Mouse (Mus musculus): ENCODE data around the gene Frmd5.

Frmd5 gene

GRCm38 (mm10) chr2:121761281-121761795 is 45.5 kb downstream of the Frmd5 start:
- no peak for DNase-seq (ENCODE audit: low spot score)

- DNase-seq (ENCODE audit: low spot score): no peak
These were observed 46.2 kb downstream of the Frmd5 start for GRCm38 (mm10) chr2:121760646-121761045.

- no peak for DNase-seq (ENCODE audit: low spot score)
These were observed 48.6 kb downstream of the Frmd5 start for GRCm38 (mm10) chr2:121758258-121758657.

GRCm38 (mm10) chr2:121756336-121756735 is 50.6 kb downstream of the Frmd5 start:
- no peak for DNase-seq (ENCODE audit: low spot score)

DNA sequence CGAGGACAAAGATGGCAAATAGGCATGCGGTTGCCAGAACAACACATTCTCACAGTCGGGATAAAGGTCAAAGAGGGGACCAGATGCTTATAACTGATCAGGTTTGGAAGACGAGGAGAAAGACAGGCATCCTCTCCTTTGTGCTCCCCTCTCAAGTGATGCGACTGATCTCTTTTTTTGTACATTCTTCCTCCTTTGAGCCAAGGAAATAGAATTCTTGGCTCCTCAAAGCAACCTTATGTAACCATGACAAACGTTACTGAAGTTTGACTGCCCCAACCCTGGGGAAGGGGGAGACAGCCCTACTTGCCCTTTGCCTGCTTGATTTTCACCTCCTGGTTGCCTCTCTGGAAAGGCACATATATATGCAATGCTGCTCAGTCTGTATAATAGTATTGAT is 51.8 kb downstream of the Frmd5 start:
- no peak for DNase-seq (ENCODE audit: low spot score)

GRCm38 (mm10) chr2:121750121-121750520 is 56.8 kb downstream of the Frmd5 start:
- DNase-seq (ENCODE audit: low spot score): no peak

- no peak for DNase-seq (ENCODE audit: low spot score)
These were observed 65.7 kb downstream of the Frmd5 start for GRCm38 (mm10) chr2:121741151-121741550.

DNA sequence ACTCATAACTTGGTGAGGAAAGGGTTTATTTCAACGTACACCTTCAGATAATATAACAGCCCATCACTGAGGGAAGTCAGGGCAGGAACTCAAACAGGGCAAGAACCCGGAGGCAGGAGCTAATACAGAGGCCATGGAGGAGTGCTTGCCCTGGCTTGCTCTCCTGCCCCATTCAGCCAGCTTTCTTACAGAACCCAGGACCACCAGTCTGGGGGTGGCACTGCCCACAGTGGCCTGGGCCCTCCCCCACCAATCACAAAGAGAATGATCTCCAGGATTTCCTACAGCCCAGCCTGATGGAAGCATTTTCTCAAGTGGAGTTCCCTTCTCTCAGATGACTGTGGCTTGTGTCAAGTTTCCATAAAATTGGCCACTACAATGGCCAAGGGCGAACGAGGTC is 67.5 kb downstream of the Frmd5 start:
- no peak for DNase-seq (ENCODE audit: low spot score)

- DNase-seq (ENCODE audit: low spot score): no peak
These were observed 73.5 kb downstream of the Frmd5 start for GRCm38 (mm10) chr2:121733426-121733825.

DNA sequence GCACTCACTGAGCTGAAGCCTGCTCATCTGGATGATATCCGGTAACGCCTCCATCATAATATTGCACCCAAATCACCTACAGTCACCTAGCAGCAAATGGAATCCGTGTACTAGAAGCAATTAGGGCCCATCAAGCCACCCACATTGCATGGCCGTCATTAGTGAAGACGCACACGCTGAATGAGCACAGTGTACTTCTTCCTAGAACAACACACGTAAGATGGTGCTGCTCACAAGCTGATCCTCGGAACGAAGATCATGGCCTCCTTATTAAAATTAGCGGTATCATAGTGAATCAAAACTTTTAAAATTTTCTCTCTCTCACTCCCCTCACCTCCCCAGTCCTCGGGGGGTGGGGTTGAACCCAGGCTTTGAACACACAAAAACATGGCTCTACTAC is 76.4 kb downstream of the Frmd5 start:
- DNase-seq (ENCODE audit: low spot score): no peak

- no peak for DNase-seq (ENCODE audit: low spot score)
These were observed 77.8 kb downstream of the Frmd5 start for GRCm38 (mm10) chr2:121728907-121729575.

- no peak for DNase-seq (ENCODE audit: low spot score)
These were observed 82.0 kb downstream of the Frmd5 start for GRCm38 (mm10) chr2:121724866-121725265.

- no peak for DNase-seq (ENCODE audit: low spot score)
These were observed 83.1 kb downstream of the Frmd5 start for GRCm38 (mm10) chr2:121723796-121724195.

DNA sequence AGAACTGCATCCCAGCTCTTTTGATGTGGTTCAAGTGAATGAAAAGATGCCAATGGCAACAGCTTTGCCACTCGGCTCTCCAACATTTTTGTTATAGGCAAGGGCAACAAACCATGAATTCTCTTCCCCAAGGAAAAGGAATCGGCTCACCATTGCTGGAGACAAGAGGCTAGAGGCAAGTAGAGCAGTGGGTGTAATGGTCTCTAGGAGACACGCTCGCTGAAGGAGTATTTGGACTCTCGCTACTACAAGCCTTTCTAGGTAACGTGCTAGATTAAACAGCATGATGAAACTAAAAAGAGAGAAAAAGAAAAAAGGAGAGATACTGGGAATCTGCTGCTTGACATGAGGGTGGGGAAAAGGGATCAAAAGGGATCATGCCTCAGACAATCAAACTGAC is 87.9 kb downstream of the Frmd5 start:
- DNase-seq (ENCODE audit: low spot score): no peak

DNA sequence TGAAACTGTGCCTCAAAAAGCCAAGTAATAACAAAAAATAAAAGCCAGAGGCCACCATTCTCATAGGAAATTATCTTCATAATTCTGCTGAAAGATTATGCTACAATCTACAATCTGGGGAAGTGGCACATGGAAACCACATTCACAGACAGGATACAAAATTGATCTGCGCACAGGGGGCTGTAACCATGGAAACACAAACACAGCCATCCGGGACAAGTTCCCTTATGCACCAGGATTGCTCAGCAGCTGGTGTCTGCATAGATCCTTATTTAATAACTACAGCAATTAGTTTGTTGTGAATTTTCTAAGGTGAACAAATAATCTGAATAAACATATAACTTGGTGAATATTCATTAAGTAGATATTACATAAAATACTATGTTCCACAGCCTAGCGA is 89.8 kb downstream of the Frmd5 start:
- no peak for DNase-seq (ENCODE audit: low spot score)

GRCm38 (mm10) chr2:121713567-121713966 is 93.3 kb downstream of the Frmd5 start:
- no peak for DNase-seq (ENCODE audit: low spot score)

DNA sequence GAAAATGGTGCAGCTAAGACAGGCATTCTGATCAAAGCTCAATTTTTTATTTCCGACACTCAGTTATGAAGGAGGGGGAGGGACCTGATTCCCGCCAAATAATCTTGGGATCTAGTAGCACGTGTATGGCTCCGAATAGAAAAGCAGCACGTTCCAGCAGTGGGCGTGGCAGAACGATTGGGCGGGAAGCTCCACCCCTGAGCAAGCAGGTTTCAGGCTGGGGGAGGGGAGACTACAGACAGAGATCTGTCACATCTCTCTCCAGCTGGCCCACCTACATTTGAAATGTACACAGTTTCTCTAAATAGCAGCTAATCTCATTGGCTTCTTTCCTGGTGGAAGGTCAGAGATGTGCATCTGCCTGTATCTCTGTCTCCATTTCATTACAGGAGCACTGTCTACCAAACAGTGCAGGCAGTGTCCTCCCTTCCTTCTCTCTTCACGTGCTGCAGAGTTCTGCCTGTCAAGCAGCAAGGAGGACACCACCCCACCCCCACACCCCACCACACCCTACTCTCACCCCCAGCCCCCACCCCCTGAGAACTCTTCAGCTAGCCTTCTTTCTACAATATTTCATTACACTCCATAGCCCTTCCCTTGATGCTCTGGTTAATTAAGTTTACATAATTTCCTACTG is 95.0 kb downstream of the Frmd5 start:
- no peak for DNase-seq (ENCODE audit: low spot score)

- DNase-seq (ENCODE audit: low spot score): no peak
These were observed 97.8 kb downstream of the Frmd5 start for GRCm38 (mm10) chr2:121709096-121709495.

DNA sequence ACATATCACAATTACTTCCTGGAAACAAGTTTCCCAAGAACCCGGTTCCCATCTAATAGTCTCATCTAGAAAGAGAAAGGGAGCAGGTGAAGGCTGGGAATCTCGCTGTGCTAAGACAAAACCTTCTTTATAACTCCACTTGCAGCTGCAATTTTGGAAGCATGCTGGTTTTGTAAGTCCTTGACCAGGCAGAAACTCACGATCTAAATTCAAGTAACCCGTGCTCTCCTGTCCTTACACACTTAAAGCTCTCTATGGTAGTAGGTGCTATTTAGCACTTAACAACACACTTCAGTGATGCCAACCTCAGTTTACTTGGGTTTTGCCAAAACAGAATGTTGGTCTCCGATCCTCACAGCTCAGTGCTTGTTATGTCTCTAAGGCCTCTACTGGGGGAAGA is 99.4 kb downstream of the Frmd5 start:
- no peak for DNase-seq (ENCODE audit: low spot score)

DNA sequence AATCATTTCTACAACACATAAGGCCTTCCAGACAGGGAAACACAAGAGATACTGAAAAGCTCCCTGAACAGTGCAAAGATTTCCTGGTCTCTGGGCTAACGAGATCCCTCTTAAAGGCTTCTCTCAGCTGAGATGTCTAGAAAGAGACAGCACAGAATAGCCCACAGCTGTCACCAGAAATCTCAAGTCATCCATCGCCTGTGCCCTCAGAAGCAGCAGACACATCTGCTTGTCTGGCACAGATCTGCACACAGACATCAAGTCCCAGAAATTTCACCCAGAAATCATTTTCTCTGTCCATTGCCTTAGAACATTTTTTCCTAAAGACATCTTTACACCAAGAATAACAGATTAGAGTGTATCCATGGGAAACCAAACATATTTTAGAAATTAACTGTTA is 101.1 kb downstream of the Frmd5 start:
- DNase-seq (ENCODE audit: low spot score): no peak

DNA sequence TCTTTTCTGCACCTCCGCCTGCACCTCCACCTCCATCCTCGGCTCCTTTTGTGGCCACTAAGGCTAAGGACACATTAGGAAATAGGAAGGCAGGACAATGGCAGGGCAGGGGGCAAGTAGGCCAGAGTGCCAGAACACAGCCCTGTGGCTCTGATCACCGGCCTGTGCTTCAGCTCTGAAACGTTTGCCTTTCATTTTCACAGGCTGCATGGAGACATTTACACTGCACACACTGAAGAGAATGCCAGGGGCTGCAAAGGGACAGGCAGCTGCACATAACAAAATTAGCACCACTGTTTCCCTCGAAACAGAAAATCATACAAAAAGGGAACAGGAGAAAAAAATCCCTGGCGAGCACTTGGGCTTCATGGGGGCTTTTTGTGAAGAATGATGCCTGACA is 107.6 kb downstream of the Frmd5 start:
- no peak for DNase-seq (ENCODE audit: low spot score)

DNA sequence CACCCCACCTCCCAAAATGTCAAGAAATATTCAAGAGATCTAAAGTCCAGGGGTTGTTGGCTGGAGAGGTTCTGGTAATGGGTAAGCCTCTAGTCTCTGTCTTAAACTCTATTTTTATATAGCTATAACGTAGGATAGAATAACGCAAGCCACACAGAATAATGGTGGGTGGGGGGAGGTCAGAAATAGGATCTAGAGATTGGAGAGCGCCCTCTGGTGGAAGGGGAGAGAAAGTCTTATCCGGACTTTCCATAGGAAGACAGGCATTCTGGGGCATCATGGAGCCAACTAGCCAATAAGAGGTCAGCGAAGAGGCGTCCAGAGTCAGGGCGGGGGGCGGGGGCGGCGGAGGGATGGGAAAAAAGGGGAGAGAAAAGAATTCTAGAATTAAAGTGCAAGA is 111.5 kb downstream of the Frmd5 start:
- DNase-seq (ENCODE audit: low spot score): no peak

GRCm38 (mm10) chr2:121688107-121688506 is 118.8 kb downstream of the Frmd5 start:
- no peak for DNase-seq (ENCODE audit: low spot score)

- no peak for DNase-seq (ENCODE audit: low spot score)
These were observed 123.3 kb downstream of the Frmd5 start for GRCm38 (mm10) chr2:121683606-121684005.

All from layer of hippocampus, adult 9-10 months (tissue).